Mouse (Mus musculus) brain, embryonic 14.5 days (tissue): ENCODE data around the gene Cops7b.

Source experiments
- CTCF ChIP-seq: fragments of 200-500 bp; IDR thresholded peaks from 2 replicates; pipeline ENCODE4 v1.5.1; 2012; ENCODE audit warnings: inconsistent platforms, mild to moderate bottlenecking, moderate library complexity, borderline replicate concordance; ENCODE audit not compliant: insufficient read depth, insufficient read length; ENCODE audit errors: extremely low read depth
- POLR2A ChIP-seq: fragments of 200-500 bp; IDR thresholded peaks from 2 replicates; pipeline ENCODE4 v1.6.1; 2012; ENCODE audit warnings: mild to moderate bottlenecking, inconsistent platforms, borderline replicate concordance; ENCODE audit not compliant: poor library complexity, insufficient read depth, insufficient read length, severe bottlenecking; ENCODE audit errors: extremely low read depth

DNA sequence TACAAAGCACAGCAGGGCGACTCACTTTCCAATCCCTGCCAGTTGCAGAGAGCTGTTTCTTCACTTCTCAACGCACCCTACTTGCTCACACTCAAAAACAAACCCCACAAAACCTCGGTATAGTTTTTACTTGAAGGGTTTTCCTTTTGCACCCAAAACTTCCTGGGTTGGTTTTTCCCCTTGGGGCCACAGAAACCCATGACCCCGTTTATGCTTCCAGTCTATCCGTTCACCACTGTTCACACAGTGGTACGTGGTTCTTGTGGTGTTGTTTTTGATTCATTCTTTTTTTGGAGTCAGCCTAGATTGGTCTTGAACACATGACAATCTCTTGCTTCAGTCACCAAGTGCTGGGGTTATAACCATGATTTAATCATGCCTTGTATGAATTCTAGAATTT lies 2.3 kb upstream of the Cops7b start:
- no peak for TF ChIP-seq CTCF
- no peak for TF ChIP-seq POLR2A
